Mouse (Mus musculus) hindbrain, embryonic 14.5 days (tissue): ENCODE results near the gene Kyat1. TPM values are rescaled to one million over a fixed set of nuclear protein-coding genes. Genes with fewer than 3 reads are reported as not detected.

Source experiments
- ATAC-seq: fragments of 200-750 bp; cut with Nextera tagmentation; 2 replicates; pipeline ENCODE4 v1.8.0; 2017; ENCODE audit warnings: moderate number of reproducible peaks, mild to moderate bottlenecking, moderate TSS enrichment, moderate library complexity; ENCODE audit not compliant: low FRiP score
- DNase-seq: peaks from one replicate; pipeline ENCODE4 v3.0.0-alpha.2; 2015; ENCODE audit warnings: low spot score
- H3K27ac ChIP-seq: fragments of 300-500 bp; sonication (generic); 2 replicates; pipeline ENCODE4 v1.5.1; 2014; ENCODE audit warnings: mild to moderate bottlenecking, moderate library complexity
- H3K27me3 ChIP-seq: fragments of 300-500 bp; sonication (generic); 2 replicates; pipeline ENCODE4 v1.6.1; 2014; ENCODE audit warnings: mild to moderate bottlenecking, low read length, mixed read lengths; ENCODE audit not compliant: control insufficient read depth, insufficient read depth
- H3K36me3 ChIP-seq: fragments of 300-500 bp; sonication (generic); replicated peaks from 2 replicates; pipeline ENCODE4 v1.6.1; 2014; ENCODE audit not compliant: control insufficient read depth, insufficient read depth
- H3K4me1 ChIP-seq: fragments of 300-500 bp; sonication (generic); replicated peaks from 2 replicates; pipeline ENCODE4 v1.6.1; 2014; ENCODE audit warnings: antibody characterized with exemption, low read length, mixed read lengths; ENCODE audit not compliant: control insufficient read depth, insufficient read depth
- H3K4me2 ChIP-seq: fragments of 300-500 bp; sonication (generic); replicated peaks from 2 replicates; pipeline ENCODE4 v1.6.1; 2014; ENCODE audit warnings: mild to moderate bottlenecking, moderate library complexity
- H3K4me3 ChIP-seq: fragments of 300-500 bp; sonication (generic); replicated peaks from 2 replicates; pipeline ENCODE4 v1.5.1; 2014; ENCODE audit warnings: mild to moderate bottlenecking, low read length
- H3K9ac ChIP-seq: fragments of 300-500 bp; sonication (generic); 2 replicates; pipeline ENCODE4 v1.6.1; 2014
- H3K9me3 ChIP-seq: fragments of 300-500 bp; sonication (generic); 2 replicates; pipeline ENCODE4 v1.6.1; 2016; ENCODE audit warnings: low read length; ENCODE audit not compliant: control insufficient read depth
- WGBS: fragments of 180-500 bp; shearing (Covaris S2); extraction: QIAGEN DNeasy Blood & Tissue Kit; methylation state at CpG from one replicate; pipeline ENCODE4 v1.1.7; 2014; 5-methylcytosine and 5-hydroxymethylcytosine counted together
- polyA plus RNA-seq: library from polyadenylated mRNA; unstranded; fragments of >200 nt; fragmentation: Nextera tagmentation; extraction: Ambion mirVana; gene quantifications from 2 replicates; pipeline ENCODE4 v1.2.1, GENCODE M21; 2014

Kyat1 gene
- polyA plus RNA-seq, 1 experiment from 2014 or later = 16.0 TPM

DNA sequence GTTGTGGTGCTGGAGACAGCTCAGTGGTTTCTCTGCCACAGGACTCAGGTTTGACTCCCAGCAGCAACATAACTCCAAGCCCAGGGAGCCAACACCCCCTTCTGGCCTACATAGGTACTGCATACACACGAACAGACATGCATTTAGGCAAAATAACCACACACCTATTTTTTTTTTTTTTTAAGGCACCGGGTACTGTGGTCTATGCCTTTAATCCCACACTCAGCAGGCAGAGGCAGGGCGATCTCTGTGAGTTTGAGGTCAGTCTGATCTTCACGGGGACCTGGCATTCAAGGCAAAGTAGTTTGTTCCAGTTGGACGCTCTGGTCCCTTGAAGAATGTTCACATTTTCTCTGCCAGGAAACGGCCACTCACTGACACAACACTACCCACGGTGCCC is 2.2 kb downstream of the Kyat1 start:
- H3K4me3 ChIP-seq = no peak overlapping the region
- peaks cover 11% of the 10 kb centered on the region for H3K4me1 ChIP-seq
- ATAC-seq = no peak
- no peaks in the 10 kb centered on the region for H3K9me3 ChIP-seq
- H3K36me3 ChIP-seq = no peaks in the 10 kb centered on the region
- no peaks in the 10 kb centered on the region for H3K27me3 ChIP-seq
- no peak overlapping the region for H3K9ac ChIP-seq
- WGBS = 77% methylated on average over 7 of the region's 7 CpGs
- H3K4me2 ChIP-seq = no peak overlapping the region
- H3K27ac ChIP-seq = no peak overlapping the region
- no peak for DNase-seq

DNA sequence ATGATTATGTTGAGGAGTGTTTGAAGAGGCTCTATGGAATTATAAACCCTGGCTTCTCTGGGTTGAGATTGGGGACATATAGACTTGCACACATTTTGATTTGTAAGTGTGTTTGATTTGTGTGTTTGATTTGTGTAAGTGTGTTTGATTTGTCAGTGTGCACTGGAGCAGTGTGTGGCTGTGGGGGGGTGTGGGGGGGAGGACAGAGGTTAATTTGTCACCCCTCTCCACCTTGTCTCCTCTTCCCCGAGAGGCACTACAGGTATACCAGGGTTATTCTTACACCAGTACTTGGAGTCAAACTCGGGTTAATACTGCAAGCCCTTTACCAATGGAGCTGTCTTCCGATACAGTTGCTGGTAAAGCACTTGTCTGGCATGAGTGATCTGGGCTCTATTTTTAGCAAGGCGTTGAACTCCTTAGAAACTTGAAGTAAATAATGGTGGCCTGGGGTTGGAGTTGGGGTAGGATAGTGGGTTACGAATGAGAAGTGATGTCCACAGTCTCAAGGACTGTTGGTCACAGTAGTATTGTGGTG is 5.2 kb downstream of the Kyat1 start:
- Histone ChIP-seq H3K9ac (no peak overlapping the region), H3K36me3 (no peaks in the 10 kb centered on the region), H3K4me2 (no peak overlapping the region), H3K4me1 (peaks cover 6% of the 10 kb centered on the region), H3K27ac (no peak overlapping the region), H3K4me3 (no peak overlapping the region), H3K9me3 (no peaks in the 10 kb centered on the region), H3K27me3 (no peaks in the 10 kb centered on the region)
- 84% methylated on average over 5 of the region's 5 CpGs for WGBS
- ATAC-seq (no peak), DNase-seq (no peak)

DNA sequence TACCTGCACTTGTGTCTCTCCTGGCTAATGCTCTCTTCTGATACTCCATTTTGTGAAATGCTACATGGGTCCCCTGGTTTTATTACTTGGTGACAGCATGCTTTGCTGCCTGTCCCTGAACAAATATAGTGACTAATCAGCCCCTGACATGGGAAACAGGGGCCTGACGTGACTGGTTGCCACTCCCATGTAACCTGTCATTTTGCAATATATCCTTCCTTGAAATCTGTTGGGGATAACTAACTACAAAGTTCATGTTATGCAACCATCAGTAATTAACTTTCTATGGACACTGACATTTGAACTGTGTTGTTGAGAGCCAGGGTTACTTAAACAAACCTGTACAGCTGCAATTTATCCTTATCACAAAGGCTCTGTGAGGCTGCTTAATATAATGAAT is 5.7 kb downstream of the Kyat1 start:
- DNase-seq (no peak), ATAC-seq (no peak)
- Histone ChIP-seq H3K27me3 (no peaks in the 10 kb centered on the region), H3K9me3 (no peaks in the 10 kb centered on the region), H3K9ac (no peak overlapping the region), H3K36me3 (no peaks in the 10 kb centered on the region), H3K4me2 (no peak overlapping the region), H3K4me3 (no peak overlapping the region), H3K4me1 (peaks cover 5% of the 10 kb centered on the region), H3K27ac (no peak overlapping the region)
- WGBS = 83% methylated on average over 1 of the region's 1 CpGs

DNA sequence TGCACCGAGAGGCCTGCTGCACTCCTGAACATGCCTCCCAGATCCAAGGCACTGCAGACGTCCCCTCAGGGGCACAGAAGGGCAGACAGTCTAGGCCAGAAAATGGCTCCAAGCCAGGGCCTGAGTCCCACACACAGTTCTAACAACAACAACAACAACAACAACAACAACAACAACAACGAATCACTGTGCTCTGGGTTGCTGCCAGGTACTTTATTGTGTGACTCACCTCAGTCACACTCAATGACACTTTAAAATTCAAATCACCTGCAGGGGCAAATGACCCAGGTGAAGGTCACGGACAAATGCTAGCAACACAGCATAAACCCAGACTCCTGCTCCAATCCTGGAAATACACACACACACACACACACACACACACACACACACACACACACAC is 7.6 kb downstream of the Kyat1 start:
- H3K9ac ChIP-seq = no peak overlapping the region
- H3K36me3 ChIP-seq = no peaks in the 10 kb centered on the region
- ATAC-seq (no peak), DNase-seq (no peak)
- H3K4me3 ChIP-seq = no peak overlapping the region
- H3K27me3 ChIP-seq = no peaks in the 10 kb centered on the region
- 72% methylated on average over 4 of the region's 4 CpGs for WGBS
- H3K4me2 ChIP-seq = no peak overlapping the region
- H3K27ac ChIP-seq = no peak overlapping the region
- no peaks in the 10 kb centered on the region for H3K9me3 ChIP-seq
- H3K4me1 ChIP-seq = no peaks in the 10 kb centered on the region

GRCm38 (mm10) chr2:30194656-30195055 is 11.0 kb downstream of the Kyat1 start:
- Histone ChIP-seq H3K4me3 (no peak overlapping the region), H3K9me3 (no peaks in the 10 kb centered on the region), H3K4me1 (no peaks in the 10 kb centered on the region), H3K27ac (no peak overlapping the region), H3K27me3 (no peaks in the 10 kb centered on the region), H3K4me2 (no peak overlapping the region), H3K9ac (no peak overlapping the region), H3K36me3 (no peaks in the 10 kb centered on the region)
- DNase-seq (no peak), ATAC-seq (no peak)
- 84% methylated on average over 3 of the region's 3 CpGs for WGBS

GRCm38 (mm10) chr2:30191790-30192580 is 13.7 kb downstream of the Kyat1 start:
- DNase-seq = no peak
- H3K4me2 ChIP-seq = no peak overlapping the region
- WGBS = 89% methylated on average over 12 of the region's 12 CpGs

DNA sequence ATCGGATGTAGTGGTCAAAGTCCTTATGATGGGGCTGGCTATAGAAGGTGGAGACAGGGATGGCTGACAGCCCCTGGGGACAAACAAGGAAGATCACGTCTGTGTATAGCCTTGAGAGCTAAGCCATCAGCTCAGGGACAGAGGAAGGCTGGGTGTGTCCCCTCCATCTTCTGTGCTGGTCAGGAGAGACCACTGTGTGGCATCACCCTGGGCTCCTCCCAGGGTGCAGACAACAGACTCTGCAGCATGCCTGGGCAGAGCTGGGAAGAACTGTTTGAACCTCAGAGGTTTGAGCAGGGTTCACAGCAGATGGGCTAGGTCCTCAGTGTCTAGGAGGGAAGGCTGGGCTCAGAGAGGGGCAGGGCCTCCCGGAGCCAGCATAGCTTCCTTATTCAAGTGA is 20.0 kb downstream of the Kyat1 start:
- Histone ChIP-seq H3K9me3 (no peaks in the 10 kb centered on the region), H3K4me3 (no peak overlapping the region), H3K27ac (no peak overlapping the region), H3K9ac (no peak overlapping the region), H3K36me3 (no peaks in the 10 kb centered on the region; the same call in 1 of the 2 replicates), H3K4me2 (no peak overlapping the region), H3K27me3 (no peaks in the 10 kb centered on the region), H3K4me1 (no peaks in the 10 kb centered on the region)
- DNase-seq = no peak
- 83% methylated on average over 3 of the region's 3 CpGs for WGBS
- no peak for ATAC-seq

More at GRCm38 (mm10) chr2:30191790-30192580, 13.7 kb downstream of the Kyat1 start:
- Histone ChIP-seq H3K9ac (no peak overlapping the region), H3K27ac (no peak overlapping the region), H3K4me1 (no peaks in the 10 kb centered on the region), H3K9me3 (no peaks in the 10 kb centered on the region), H3K36me3 (no peaks in the 10 kb centered on the region; the same call in 1 of the 2 replicates), H3K4me3 (no peak overlapping the region), H3K27me3 (no peaks in the 10 kb centered on the region)
- ATAC-seq = no peak

DNA sequence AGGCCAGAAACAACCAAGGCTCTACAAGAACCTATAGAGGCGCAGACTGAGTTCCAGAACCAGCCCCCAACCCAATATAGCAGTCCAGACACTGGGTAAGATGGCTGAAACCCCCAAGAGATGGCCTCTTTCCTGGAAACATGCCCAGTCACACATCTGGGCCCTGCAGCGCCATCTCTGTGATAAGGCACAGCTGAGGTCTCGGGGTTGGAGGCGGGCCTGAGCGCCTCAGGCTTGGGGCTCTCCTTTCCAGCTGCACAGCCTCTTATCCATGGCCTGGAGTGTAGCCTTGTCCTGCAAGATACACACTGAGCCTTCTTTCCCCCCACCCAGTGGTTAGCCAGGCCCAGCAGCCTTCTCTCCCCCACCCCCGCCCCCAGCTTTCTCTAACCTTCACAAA is 20.4 kb downstream of the Kyat1 start:
- ATAC-seq = no peak

GRCm38 (mm10) chr2:30183721-30184120 is 21.9 kb downstream of the Kyat1 start:
- 78% methylated on average over 3 of the region's 3 CpGs for WGBS
- H3K9ac ChIP-seq = no peak overlapping the region
- ATAC-seq (no peak), DNase-seq (no peak)
- H3K9me3 ChIP-seq = no peaks in the 10 kb centered on the region
- H3K4me2 ChIP-seq = no peak overlapping the region
- no peaks in the 10 kb centered on the region for H3K27me3 ChIP-seq
- H3K4me1 ChIP-seq = no peaks in the 10 kb centered on the region
- no peak overlapping the region for H3K4me3 ChIP-seq
- no peak overlapping the region for H3K27ac ChIP-seq
- H3K36me3 ChIP-seq = no peaks in the 10 kb centered on the region; the same call in 1 of the 2 replicates

More for the DNA sequence above, 20.4 kb downstream of the Kyat1 start:
- WGBS = 89% methylated on average over 6 of the region's 6 CpGs
- H3K36me3 ChIP-seq = no peaks in the 10 kb centered on the region; the same call in 1 of the 2 replicates
- no peak overlapping the region for H3K9ac ChIP-seq
- no peak overlapping the region for H3K4me3 ChIP-seq
- no peaks in the 10 kb centered on the region for H3K4me1 ChIP-seq
- H3K27me3 ChIP-seq = no peaks in the 10 kb centered on the region
- DNase-seq = no peak
- no peak overlapping the region for H3K27ac ChIP-seq
- H3K9me3 ChIP-seq = no peaks in the 10 kb centered on the region
- H3K4me2 ChIP-seq = no peak overlapping the region
